Comparison of ENCODE assay signal across 19 mouse cellular contexts in the genomic region with DNA sequence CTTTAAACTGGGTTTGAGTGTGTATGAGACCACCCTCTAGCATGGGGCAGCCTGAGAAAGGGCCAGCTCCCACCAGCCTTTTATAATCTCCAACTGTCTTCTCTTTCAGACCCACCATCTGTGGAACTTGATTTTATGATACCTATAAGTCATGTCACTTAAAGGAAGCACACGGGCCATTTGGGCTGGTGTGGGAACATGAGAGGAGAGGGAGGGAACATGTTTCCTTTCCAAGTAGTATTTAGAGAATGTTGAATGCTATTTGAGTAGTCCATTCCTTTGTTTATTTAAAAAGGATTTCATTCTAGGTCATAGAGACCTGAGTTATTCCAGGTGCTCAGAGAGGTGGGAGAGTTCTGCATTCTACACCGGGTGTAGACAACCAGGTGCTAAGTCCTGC. TPM values are rescaled to one million over a fixed set of nuclear protein-coding genes. Genes with fewer than 3 reads are reported as not detected.
DNase-seq lines count a peak whose midpoint lies in the region; ATAC-seq lines count a peak whose summit lies in the region.
"Had no signal": no experiment of that assay in that cellular context is flagged by ENCODE, and none has a peak within 500 bp of the region (broad histone marks: within the 10 kb centered on the region; RNA-seq: fewer than 3 reads in every experiment).

No protein-coding gene starts in this region.

- ATAC-seq in kidney, embryonic 16.5 days (ENCODE audit: low FRiP score, low TSS enrichment) = peak; percentile 44; the same call in 1 of the 2 replicates
- peak; percentile 15; the same call in 1 of the 2 replicates for ATAC-seq in neural tube, embryonic 12.5 days (ENCODE audit: low FRiP score, low read depth)
- no peak for ATAC-seq in midbrain, embryonic 14.5 days (ENCODE audit: low FRiP score, low TSS enrichment)
- ATAC-seq: activated CD4-positive, CD25-positive, alpha-beta regulatory T cell, adult 4 months; forebrain, embryonic 15.5 days had no signal

- peak overlapping the region; percentile 26 for H3K27ac ChIP-seq in kidney, embryonic 16.5 days (ENCODE audit: low read length)
- no peak overlapping the region for H3K27ac ChIP-seq in neural tube, embryonic 12.5 days
- no peak overlapping the region for H3K27ac ChIP-seq in midbrain, embryonic 14.5 days (replicated peaks; ENCODE audit: low read depth, low read length)
- H3K27ac ChIP-seq: embryonic facial prominence, embryonic 12.5 days; forebrain, embryonic 15.5 days; heart, adult 2 months; hindbrain, embryonic 10.5 days; hindbrain, embryonic 14.5 days had no signal

- peak; percentile 28 for DNase-seq in embryo, embryonic 11 days
- no peak for DNase-seq in embryo, embryonic 10 days (ENCODE audit: low spot score)
- no peak for DNase-seq in kidney, adult 9 months
- peak; percentile 66 for DNase-seq in forelimb bud, embryonic 11.5 days (ENCODE audit: low read depth, low spot score)
- no peak for DNase-seq in midbrain, embryonic 14.5 days
- DNase-seq: adrenal gland, postnatal 14 days; cerebellum, adult 11-12 months; cerebellum, adult 9-10 months; cerebellum, postnatal 25 days; gastrocnemius, postnatal 10 days; heart, adult 2 months had no signal

- H3K4me1 ChIP-seq in kidney, embryonic 16.5 days (ENCODE audit: insufficient read depth, low read length) = peaks cover 16% of the 10 kb centered on the region
- H3K4me1 ChIP-seq in neural tube, embryonic 12.5 days = peaks cover 21% of the 10 kb centered on the region
- peaks cover 4% of the 10 kb centered on the region; the same call in 1 of the 2 replicates for H3K4me1 ChIP-seq in midbrain, embryonic 14.5 days (ENCODE audit: control insufficient read depth, insufficient read depth, low read length)

- H3K27me3 ChIP-seq in kidney, embryonic 16.5 days (ENCODE audit: insufficient read depth, low read length) = no peaks in the 10 kb centered on the region
- H3K27me3 ChIP-seq in neural tube, embryonic 12.5 days (replicated peaks) = no peaks in the 10 kb centered on the region
- no peaks in the 10 kb centered on the region; the same call in 1 of the 2 replicates for H3K27me3 ChIP-seq in midbrain, embryonic 14.5 days (ENCODE audit: control insufficient read depth, insufficient read depth, low read length)
- H3K27me3 ChIP-seq: embryonic facial prominence, embryonic 12.5 days had no signal

- H3K36me3 ChIP-seq in kidney, embryonic 16.5 days (ENCODE audit: insufficient read depth, low read length) = 0 out of 2 replicates have a peak, but pooled peaks cover 3% of the 10 kb centered on the region
- H3K36me3 ChIP-seq in neural tube, embryonic 12.5 days = no peaks in the 10 kb centered on the region
- H3K36me3 ChIP-seq in midbrain, embryonic 14.5 days (ENCODE audit: control insufficient read depth, insufficient read depth, low read length) = no peaks in the 10 kb centered on the region
- H3K36me3 ChIP-seq: embryonic facial prominence, embryonic 12.5 days; forebrain, embryonic 15.5 days; hindbrain, embryonic 10.5 days had no signal

- H3K4me2 ChIP-seq in kidney, embryonic 16.5 days (replicated peaks; ENCODE audit: low read depth, low read length) = no peak overlapping the region
- no peak overlapping the region for H3K4me2 ChIP-seq in neural tube, embryonic 12.5 days (replicated peaks)
- H3K4me2 ChIP-seq in midbrain, embryonic 14.5 days (ENCODE audit: low read length) = no peak overlapping the region
- H3K4me2 ChIP-seq: forebrain, embryonic 15.5 days; heart, embryonic 11.5 days; hindbrain, embryonic 14.5 days had no signal

- no peak overlapping the region for H3K9ac ChIP-seq in kidney, embryonic 16.5 days (replicated peaks; ENCODE audit: low read length)
- H3K9ac ChIP-seq in neural tube, embryonic 12.5 days = no peak overlapping the region
- H3K9ac ChIP-seq in midbrain, embryonic 14.5 days (replicated peaks; ENCODE audit: low read length) = no peak overlapping the region
- H3K9ac ChIP-seq: embryonic facial prominence, embryonic 12.5 days; forebrain, embryonic 15.5 days; hindbrain, embryonic 14.5 days had no signal

- H3K9me3 ChIP-seq in kidney, embryonic 16.5 days (ENCODE audit: low read length) = peaks cover 6% of the 10 kb centered on the region; the same call in 1 of the 2 replicates
- H3K9me3 ChIP-seq in neural tube, embryonic 12.5 days = 0 out of 2 replicates have a peak, but pooled peaks cover 4% of the 10 kb centered on the region
- H3K9me3 ChIP-seq in midbrain, embryonic 14.5 days (ENCODE audit: control insufficient read depth, low read length) = no peaks in the 10 kb centered on the region
- H3K9me3 ChIP-seq: embryonic facial prominence, embryonic 12.5 days; hindbrain, embryonic 10.5 days had no signal

- no peak overlapping the region for H3K4me3 ChIP-seq in kidney, embryonic 16.5 days (ENCODE audit: low read length)
- H3K4me3 ChIP-seq in neural tube, embryonic 12.5 days = no peak overlapping the region
- H3K4me3 ChIP-seq in midbrain, embryonic 14.5 days (replicated peaks; ENCODE audit: low read depth, low read length) = no peak overlapping the region
- H3K4me3 ChIP-seq: embryonic facial prominence, embryonic 12.5 days; forebrain, embryonic 15.5 days; heart, adult 2 months; hindbrain, embryonic 10.5 days had no signal

- WGBS in kidney, embryonic 16.5 days = 11% methylated on average over 2 of the region's 2 CpGs
- 31% methylated on average over 2 of the region's 2 CpGs for WGBS in neural tube, embryonic 12.5 days
- 88% methylated on average over 2 of the region's 2 CpGs for WGBS in midbrain, embryonic 14.5 days

RNA-seq across cellular contexts. Expression of a gene that starts 1.4 kb away (rescaled TPM):
- polyA plus RNA-seq in kidney, embryonic 16.5 days (2015; fragmentation: Nextera tagmentation; extraction: Ambion mirVana) = 21.9 and 23.6 TPM in 2 replicates
- polyA plus RNA-seq in neural tube, embryonic 12.5 days (2016; fragmentation: Nextera tagmentation; extraction: Ambion mirVana) = 8.8 and 9.1 TPM in 2 replicates
- 0.74 and 1.5 TPM in 2 replicates for polyA plus RNA-seq in midbrain, embryonic 14.5 days (2014; fragmentation: Nextera tagmentation; extraction: Ambion mirVana)
- polyA plus RNA-seq: activated CD4-positive, CD25-positive, alpha-beta regulatory T cell, adult 4 months had no signal

Comparison
In these comparisons a context has a peak if more than half of its experiments do, and no peak if none do; other contexts are left out.
1. DNase-seq: peak in embryo, embryonic 11 days (single experiment) and forelimb bud, embryonic 11.5 days (single experiment); none in embryo, embryonic 10 days (single experiment), kidney, adult 9 months (single experiment) and midbrain, embryonic 14.5 days (single experiment).